18 mouse cellular contexts compared by ENCODE assay signal in the genomic region with DNA sequence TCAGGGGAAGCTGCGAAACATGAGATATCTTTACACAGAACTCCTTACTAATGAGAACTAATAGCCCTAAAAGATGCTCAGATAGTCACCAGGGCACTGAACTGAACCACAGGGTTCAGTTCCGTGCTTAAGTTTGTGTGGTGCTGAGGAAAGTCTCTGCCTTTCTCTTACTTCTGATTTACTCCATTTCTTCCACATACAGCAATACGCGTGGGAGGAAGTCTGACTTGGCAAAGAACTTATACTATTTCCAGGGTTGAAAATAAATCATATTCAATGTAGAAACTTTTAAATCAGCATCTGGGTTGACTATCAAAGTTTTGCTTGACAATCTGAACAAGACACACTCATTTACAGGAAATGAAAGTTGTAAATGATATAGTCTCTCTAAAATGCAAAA.
"Had no signal": no experiment of that assay in that cellular context is flagged by ENCODE, and none has a peak within 500 bp of the region (broad histone marks: within the 10 kb centered on the region; RNA-seq: fewer than 3 reads in every experiment).

No protein-coding gene starts in this region.

- H3K9ac ChIP-seq: liver, embryonic 14.5 days; lung, embryonic 14.5 days; midbrain, embryonic 13.5 days; neural tube, embryonic 13.5 days; neural tube, embryonic 15.5 days had no signal

- ATAC-seq: midbrain, embryonic 13.5 days; midbrain, embryonic 16.5 days had no signal

- H3K4me2 ChIP-seq: lung, embryonic 14.5 days; midbrain, embryonic 13.5 days; neural tube, embryonic 13.5 days; neural tube, embryonic 15.5 days had no signal

- H3K36me3 ChIP-seq: midbrain, embryonic 10.5 days; midbrain, embryonic 13.5 days; neural tube, embryonic 13.5 days; neural tube, embryonic 15.5 days had no signal

- DNase-seq: lung, adult 18-20 months; lung, embryonic 14.5 days; lung, postnatal 10 days; lung, postnatal 4 days; retina, postnatal 1 day; right cerebral cortex, postnatal 14 days; right cerebral cortex, postnatal 4 days; spleen, adult 18-20 months; thymus, adult 2 months; thymus, postnatal 25 days; thymus, postnatal 4 days had no signal

- H3K9me3 ChIP-seq: midbrain, embryonic 10.5 days; midbrain, embryonic 13.5 days; neural tube, embryonic 13.5 days; neural tube, embryonic 15.5 days had no signal

- H3K27ac ChIP-seq: liver, embryonic 14.5 days; midbrain, embryonic 10.5 days; midbrain, embryonic 13.5 days; neural tube, embryonic 13.5 days; neural tube, embryonic 15.5 days had no signal

- H3K27me3 ChIP-seq: midbrain, embryonic 13.5 days; neural tube, embryonic 13.5 days; neural tube, embryonic 15.5 days had no signal

- H3K4me3 ChIP-seq: midbrain, embryonic 10.5 days; midbrain, embryonic 13.5 days; myocyte; neural tube, embryonic 13.5 days; neural tube, embryonic 15.5 days had no signal
